Mouse (Mus musculus): ENCODE measurements around the gene Gm3336. TPM values are rescaled to one million over a fixed set of nuclear protein-coding genes. Genes with fewer than 3 reads are reported as not detected.

The Gm3336 gene
- polyA plus RNA-seq, 1 experiment, result not detected

- TF ChIP-seq CTCF (IDR thresholded peaks at IDR 0.05; ENCODE audit: low read depth, low read length) (no peak), POLR2A (IDR thresholded peaks at IDR 0.05; ENCODE audit: borderline replicate concordance, low read depth, low read length) (no peak)
- peaks cover 31% of the 10 kb centered on the region for H3K4me1 ChIP-seq (ENCODE audit: control insufficient read depth, insufficient read depth, low read length)
- H3K27ac ChIP-seq (ENCODE audit: insufficient read depth, low read depth, low read length), result peak within 1 kb of the TSS; percentile 72
- H3K4me3 ChIP-seq (ENCODE audit: insufficient read depth, low read length), result peak within 1 kb of the TSS; percentile 68
Observed at GRCm38 (mm10) chr8:70760775-70761406, 42.5 kb downstream of the Gm3336 start, which contains the start of gene Mpv17l2. Mpv17l2 (minus strand) TSS chr8:70760946.

DNA sequence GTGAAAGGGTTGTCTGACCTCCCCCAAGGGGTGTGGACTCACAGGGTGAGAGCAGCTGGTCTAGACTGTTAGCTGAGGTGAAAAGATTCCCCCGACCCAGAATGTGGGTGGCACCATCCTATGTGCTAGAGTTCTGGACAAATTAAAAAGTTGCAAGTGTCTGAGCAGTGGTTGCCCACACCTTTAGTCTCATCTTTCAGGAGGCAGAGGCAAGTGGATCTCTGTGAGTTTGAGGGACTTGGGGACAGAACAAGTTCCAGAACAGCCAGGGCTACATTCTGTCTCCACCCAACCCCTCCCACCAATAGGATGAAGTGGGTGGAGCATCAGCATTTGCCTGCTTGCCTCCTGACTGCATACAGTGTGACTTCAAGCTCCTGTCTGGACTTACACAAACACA lies 43.8 kb downstream of the Gm3336 start:
- Histone ChIP-seq H3K4me1 (ENCODE audit: control insufficient read depth, insufficient read depth, low read length) (peaks cover 33% of the 10 kb centered on the region), H3K27ac (ENCODE audit: insufficient read depth, low read depth, low read length) (peak overlapping the region; percentile 72; the same call in 1 of the 2 replicates), H3K4me3 (ENCODE audit: insufficient read depth, low read length) (no peak overlapping the region)
- TF ChIP-seq POLR2A (IDR thresholded peaks at IDR 0.05; ENCODE audit: borderline replicate concordance, low read depth, low read length), result no peak
- TF ChIP-seq CTCF (IDR thresholded peaks at IDR 0.05; ENCODE audit: low read depth, low read length), result no peak

GRCm38 (mm10) chr8:70763354-70763753 lies 45.0 kb downstream of the Gm3336 start:
- Histone ChIP-seq H3K27ac (ENCODE audit: insufficient read depth, low read depth, low read length) (no peak overlapping the region), H3K4me3 (ENCODE audit: insufficient read depth, low read length) (no peak overlapping the region), H3K4me1 (ENCODE audit: control insufficient read depth, insufficient read depth, low read length) (peaks cover 44% of the 10 kb centered on the region)
- TF ChIP-seq CTCF (IDR thresholded peaks at IDR 0.05; ENCODE audit: low read depth, low read length) (peak; percentile 79), POLR2A (IDR thresholded peaks at IDR 0.05; ENCODE audit: borderline replicate concordance, low read depth, low read length) (no peak)

DNA sequence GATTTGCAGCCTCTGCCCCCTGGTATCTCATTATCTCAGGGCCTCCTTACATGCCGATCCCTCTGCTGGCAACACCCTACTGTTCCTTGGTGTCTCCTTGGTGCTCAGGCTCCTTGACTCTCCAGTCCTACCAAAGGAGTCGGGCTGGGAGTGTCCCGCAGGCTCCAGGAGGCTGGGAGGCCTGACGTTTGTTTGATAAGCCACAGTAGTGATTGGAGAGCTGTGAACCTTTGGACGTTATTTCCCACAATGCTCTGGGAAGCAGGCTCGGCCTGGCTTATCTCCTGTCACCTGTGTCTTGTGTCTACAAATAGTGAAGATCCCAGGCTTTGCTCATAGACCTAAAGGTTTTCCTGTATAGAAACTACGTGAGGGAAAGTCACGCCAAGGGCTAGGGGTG lies 45.7 kb downstream of the Gm3336 start:
- H3K27ac ChIP-seq (ENCODE audit: insufficient read depth, low read depth, low read length), result no peak overlapping the region
- H3K4me3 ChIP-seq (ENCODE audit: insufficient read depth, low read length), result no peak overlapping the region
- H3K4me1 ChIP-seq (ENCODE audit: control insufficient read depth, insufficient read depth, low read length), result peaks cover 47% of the 10 kb centered on the region
- TF ChIP-seq POLR2A (IDR thresholded peaks at IDR 0.05; ENCODE audit: borderline replicate concordance, low read depth, low read length) (no peak), CTCF (IDR thresholded peaks at IDR 0.05; ENCODE audit: low read depth, low read length) (no peak)

DNA sequence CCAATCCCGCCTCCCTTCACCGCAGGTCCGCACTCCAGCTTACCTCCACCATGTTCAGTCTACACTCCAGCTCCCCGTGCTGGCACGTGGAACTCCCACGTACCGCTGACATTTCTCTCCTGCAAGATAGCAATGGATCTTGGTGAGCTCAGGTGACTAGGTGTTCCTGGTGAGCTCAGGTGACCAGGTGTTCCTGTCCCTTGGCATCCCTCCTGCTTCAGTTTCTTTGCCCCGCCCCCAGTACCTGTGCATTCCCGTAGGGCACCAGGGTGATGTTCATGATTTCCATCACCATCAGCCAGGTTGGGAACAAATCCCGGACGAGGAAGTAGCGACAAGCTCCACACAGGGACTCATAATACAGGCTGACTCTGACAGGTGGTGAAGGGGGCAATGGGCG lies 46.3 kb downstream of the Gm3336 start:
- peaks cover 45% of the 10 kb centered on the region for H3K4me1 ChIP-seq (ENCODE audit: control insufficient read depth, insufficient read depth, low read length)
- no peak overlapping the region for H3K27ac ChIP-seq (ENCODE audit: insufficient read depth, low read depth, low read length)
- peak overlapping the region; percentile 67 for H3K4me3 ChIP-seq (ENCODE audit: insufficient read depth, low read length)
- TF ChIP-seq POLR2A (IDR thresholded peaks at IDR 0.05; ENCODE audit: borderline replicate concordance, low read depth, low read length) (no peak), CTCF (IDR thresholded peaks at IDR 0.05; ENCODE audit: low read depth, low read length) (no peak)

GRCm38 (mm10) chr8:70765329-70765728 lies 47.0 kb downstream of the Gm3336 start:
- H3K4me1 ChIP-seq (ENCODE audit: control insufficient read depth, insufficient read depth, low read length), result peaks cover 42% of the 10 kb centered on the region
- peak overlapping the region; percentile 76 for H3K27ac ChIP-seq (ENCODE audit: insufficient read depth, low read depth, low read length)
- no peak for TF ChIP-seq CTCF (IDR thresholded peaks at IDR 0.05; ENCODE audit: low read depth, low read length)
- no peak for TF ChIP-seq POLR2A (IDR thresholded peaks at IDR 0.05; ENCODE audit: borderline replicate concordance, low read depth, low read length)
- peak overlapping the region; percentile 67 for H3K4me3 ChIP-seq (ENCODE audit: insufficient read depth, low read length)

- no peak; the same call in 1 of the 2 replicates for TF ChIP-seq CTCF (IDR thresholded peaks at IDR 0.05; ENCODE audit: low read depth, low read length)
- TF ChIP-seq POLR2A (IDR thresholded peaks at IDR 0.05; ENCODE audit: borderline replicate concordance, low read depth, low read length), result no peak
- peak overlapping the region; percentile 76 for H3K27ac ChIP-seq (ENCODE audit: insufficient read depth, low read depth, low read length)
- peak overlapping the region; percentile 67 for H3K4me3 ChIP-seq (ENCODE audit: insufficient read depth, low read length)
- H3K4me1 ChIP-seq (ENCODE audit: control insufficient read depth, insufficient read depth, low read length), result peaks cover 42% of the 10 kb centered on the region
Observed at GRCm38 (mm10) chr8:70765838-70766570, 47.7 kb downstream of the Gm3336 start.

GRCm38 (mm10) chr8:70766571-70767440 lies 48.5 kb downstream of the Gm3336 start:
- peak overlapping the region; percentile 67 for H3K4me3 ChIP-seq (ENCODE audit: insufficient read depth, low read length)
- H3K4me1 ChIP-seq (ENCODE audit: control insufficient read depth, insufficient read depth, low read length), result peaks cover 35% of the 10 kb centered on the region
- peak overlapping the region; percentile 76 for H3K27ac ChIP-seq (ENCODE audit: insufficient read depth, low read depth, low read length)
- TF ChIP-seq POLR2A (IDR thresholded peaks at IDR 0.05; ENCODE audit: borderline replicate concordance, low read depth, low read length) (peak; percentile 58; the same call in 1 of the 2 replicates), CTCF (IDR thresholded peaks at IDR 0.05; ENCODE audit: low read depth, low read length) (no peak)

- Histone ChIP-seq H3K27ac (ENCODE audit: insufficient read depth, low read depth, low read length) (peak overlapping the region; percentile 76), H3K4me3 (ENCODE audit: insufficient read depth, low read length) (no peak overlapping the region), H3K4me1 (ENCODE audit: control insufficient read depth, insufficient read depth, low read length) (peaks cover 28% of the 10 kb centered on the region)
- TF ChIP-seq POLR2A (IDR thresholded peaks at IDR 0.05; ENCODE audit: borderline replicate concordance, low read depth, low read length), result no peak
- TF ChIP-seq CTCF (IDR thresholded peaks at IDR 0.05; ENCODE audit: low read depth, low read length), result no peak
Observed at GRCm38 (mm10) chr8:70767503-70767902, 49.2 kb downstream of the Gm3336 start.
